Mouse (Mus musculus) liver, postnatal 0 days (tissue): ENCODE results near the gene Zfand6. TPM values are rescaled to one million over a fixed set of nuclear protein-coding genes. Genes with fewer than 3 reads are reported as not detected.

Experiments used
- ATAC-seq: fragments of 200-750 bp; cut with Nextera tagmentation; 2 replicates; pipeline ENCODE4 v1.8.0; 2017; ENCODE audit warnings: mild to moderate bottlenecking, moderate library complexity
- DNase-seq: peaks from one replicate; pipeline ENCODE4 v3.0.0-alpha.2; 2016
- H3K27ac ChIP-seq: fragments of 300-500 bp; sonication (generic); 2 replicates; pipeline ENCODE4 v1.5.1; 2014; ENCODE audit warnings: antibody characterized with exemption, moderate library complexity, mild to moderate bottlenecking, low read depth
- H3K27me3 ChIP-seq: fragments of 300-500 bp; sonication (generic); 2 replicates; pipeline ENCODE4 v1.6.1; 2014; ENCODE audit warnings: low read length, control low read depth, mixed read lengths; ENCODE audit not compliant: insufficient read depth
- H3K36me3 ChIP-seq: fragments of 300-500 bp; sonication (generic); replicated peaks from 2 replicates; pipeline ENCODE4 v1.6.1; 2014; ENCODE audit warnings: mild to moderate bottlenecking, control low read depth, low read length, moderate library complexity, mixed read lengths; ENCODE audit not compliant: insufficient read depth
- H3K4me1 ChIP-seq: fragments of 300-500 bp; sonication (generic); 2 replicates; pipeline ENCODE4 v1.6.1; 2014; ENCODE audit warnings: antibody characterized with exemption, mild to moderate bottlenecking, control low read depth; ENCODE audit not compliant: insufficient read depth
- H3K4me2 ChIP-seq: fragments of 300-500 bp; sonication (generic); 2 replicates; pipeline ENCODE4 v1.6.1; 2014; ENCODE audit warnings: low read depth, mild to moderate bottlenecking, low read length, moderate library complexity, mixed read lengths
- H3K4me3 ChIP-seq: fragments of 300-500 bp; sonication (generic); 2 replicates; pipeline ENCODE4 v1.5.1; 2014; ENCODE audit warnings: low read depth, low read length
- H3K9ac ChIP-seq: fragments of 300-500 bp; sonication (generic); replicated peaks from 2 replicates; pipeline ENCODE4 v1.6.1; 2014; ENCODE audit warnings: mild to moderate bottlenecking, moderate library complexity
- H3K9me3 ChIP-seq: fragments of 300-500 bp; sonication (generic); 2 replicates; pipeline ENCODE4 v1.6.1; 2016; ENCODE audit warnings: mild to moderate bottlenecking, control low read depth, low read length, mixed read lengths
- CTCF ChIP-seq: sonication (generic); IDR thresholded peaks from 2 replicates; pipeline ENCODE4 v1.5.1; 2016; ENCODE audit warnings: antibody characterized with exemption, low read depth
- EP300 ChIP-seq: IDR thresholded peaks from 2 replicates; pipeline ENCODE4 v1.6.1; 2016; ENCODE audit warnings: antibody characterized with exemption, low read depth, mild to moderate bottlenecking
- WGBS: fragments of 180-500 bp; shearing (Covaris S2); extraction: QIAGEN DNeasy Blood & Tissue Kit; methylation state at CpG from one replicate; pipeline ENCODE4 v1.1.7; 2014; ENCODE audit not compliant: insufficient replicate concordance; 5-methylcytosine and 5-hydroxymethylcytosine counted together
- polyA plus RNA-seq: library from polyadenylated mRNA; unstranded; fragments of >200 nt; fragmentation: Nextera tagmentation; extraction: Ambion mirVana; gene quantifications from 2 replicates; pipeline ENCODE4 v1.2.1, GENCODE M21; 2015

The Zfand6 gene
- polyA plus RNA-seq, 1 experiment from 2014 or later: 160 TPM

GRCm38 (mm10) chr7:84643270-84643998 lies 46.3 kb downstream of the Zfand6 start:
- no peak for ATAC-seq
- no peak overlapping the region for H3K4me2 ChIP-seq
- WGBS: 60% methylated on average over 6 of the region's 6 CpGs

GRCm38 (mm10) chr7:84642159-84642928 lies 47.4 kb downstream of the Zfand6 start:
- Histone ChIP-seq H3K9ac (no peak overlapping the region), H3K9me3 (no peaks in the 10 kb centered on the region), H3K4me1 (peaks cover 14% of the 10 kb centered on the region), H3K27ac (no peak overlapping the region), H3K36me3 (0 out of 2 replicates have a peak, but pooled peaks cover 6% of the 10 kb centered on the region), H3K4me3 (no peak overlapping the region), H3K27me3 (no peaks in the 10 kb centered on the region), H3K4me2 (no peak overlapping the region)
- ATAC-seq (no peak), DNase-seq (no peak)
- WGBS: 85% methylated on average over 6 of the region's 6 CpGs
- TF ChIP-seq EP300: no peak
- TF ChIP-seq CTCF: no peak

More at GRCm38 (mm10) chr7:84643270-84643998, 46.3 kb downstream of the Zfand6 start:
- no peak overlapping the region for H3K27ac ChIP-seq
- no peak overlapping the region for H3K9ac ChIP-seq
- H3K9me3 ChIP-seq: no peaks in the 10 kb centered on the region
- TF ChIP-seq EP300: no peak
- TF ChIP-seq CTCF: no peak
- no peak overlapping the region for H3K4me3 ChIP-seq
- H3K4me1 ChIP-seq: peaks cover 14% of the 10 kb centered on the region
- H3K27me3 ChIP-seq: no peaks in the 10 kb centered on the region
- DNase-seq: no peak
- 0 out of 2 replicates have a peak, but pooled peaks cover 6% of the 10 kb centered on the region for H3K36me3 ChIP-seq

- no peaks in the 10 kb centered on the region for H3K9me3 ChIP-seq
- peak; percentile 78 for ATAC-seq
- peaks cover 20% of the 10 kb centered on the region for H3K36me3 ChIP-seq
- no peak overlapping the region for H3K9ac ChIP-seq
- H3K4me2 ChIP-seq: no peak overlapping the region
- H3K27me3 ChIP-seq: no peaks in the 10 kb centered on the region
- no peak overlapping the region for H3K4me3 ChIP-seq
- H3K27ac ChIP-seq: 0 out of 2 replicates have a peak overlapping the region, but pooled peaks have one; percentile 39
- peaks cover 5% of the 10 kb centered on the region; the same call in 1 of the 2 replicates for H3K4me1 ChIP-seq
- TF ChIP-seq EP300: peak; percentile 53; the same call in 1 of the 2 replicates
- TF ChIP-seq CTCF: no peak
- no peak for DNase-seq
Measured at GRCm38 (mm10) chr7:84636939-84637338, 52.8 kb downstream of the Zfand6 start.

- TF ChIP-seq EP300 (peak; percentile 82), CTCF (no peak)
- Histone ChIP-seq H3K9ac (no peak overlapping the region), H3K27me3 (no peaks in the 10 kb centered on the region), H3K4me1 (no peaks in the 10 kb centered on the region), H3K36me3 (peaks cover 23% of the 10 kb centered on the region), H3K4me3 (no peak overlapping the region), H3K27ac (no peak overlapping the region), H3K4me2 (no peak overlapping the region), H3K9me3 (no peaks in the 10 kb centered on the region)
- peak; percentile 62 for ATAC-seq
- WGBS: 64% methylated on average over 3 of the region's 3 CpGs
- no peak for DNase-seq
Measured at GRCm38 (mm10) chr7:84631878-84632277, 57.9 kb downstream of the Zfand6 start.

GRCm38 (mm10) chr7:84623718-84624117 lies 66.0 kb downstream of the Zfand6 start:
- ATAC-seq (no peak), DNase-seq (no peak)
- WGBS: 97% methylated on average over 4 of the region's 4 CpGs

GRCm38 (mm10) chr7:84620956-84621355 lies 68.8 kb downstream of the Zfand6 start:
- H3K4me2 ChIP-seq: no peak overlapping the region
- 90% methylated on average over 3 of the region's 3 CpGs for WGBS
- H3K9me3 ChIP-seq: no peaks in the 10 kb centered on the region
- DNase-seq: no peak
- no peak overlapping the region for H3K4me3 ChIP-seq
- H3K4me1 ChIP-seq: no peaks in the 10 kb centered on the region
- ATAC-seq: no peak
- no peak overlapping the region for H3K27ac ChIP-seq
- H3K36me3 ChIP-seq: peaks cover 52% of the 10 kb centered on the region
- no peak for TF ChIP-seq CTCF
- TF ChIP-seq EP300: no peak
- H3K9ac ChIP-seq: no peak overlapping the region
- no peaks in the 10 kb centered on the region for H3K27me3 ChIP-seq

More at GRCm38 (mm10) chr7:84623718-84624117, 66.0 kb downstream of the Zfand6 start:
- H3K36me3 ChIP-seq: peaks cover 28% of the 10 kb centered on the region
- no peaks in the 10 kb centered on the region for H3K9me3 ChIP-seq
- H3K4me3 ChIP-seq: no peak overlapping the region
- no peaks in the 10 kb centered on the region for H3K27me3 ChIP-seq
- no peak overlapping the region for H3K9ac ChIP-seq
- H3K4me1 ChIP-seq: no peaks in the 10 kb centered on the region
- TF ChIP-seq EP300 (no peak), CTCF (no peak)
- no peak overlapping the region for H3K4me2 ChIP-seq
- no peak overlapping the region for H3K27ac ChIP-seq
